Mouse (Mus musculus) embryonic facial prominence, embryonic 12.5 days (tissue): ENCODE measurements at regions not wholly inside any gene's neighbourhood (a gene's known extent, or its start where the extent isn't known, plus 50 kb on each side); places are given as distances from the start of the nearest gene placed in this dataset.

Source experiments
- ATAC-seq: fragments of 200-750 bp; cut with Nextera tagmentation; 2 replicates; pipeline ENCODE4 v1.8.0; 2017; ENCODE audit not compliant: insufficient number of reproducible peaks, insufficient read depth, low FRiP score, low TSS enrichment
- H3K27ac ChIP-seq: fragments of 300-500 bp; sonication (generic); 2 replicates; pipeline ENCODE4 v1.5.1; 2016; ENCODE audit warnings: mild to moderate bottlenecking
- H3K27me3 ChIP-seq: fragments of 300-500 bp; sonication (generic); 2 replicates; pipeline ENCODE4 v1.6.1; 2016; ENCODE audit warnings: mild to moderate bottlenecking, moderate library complexity
- H3K36me3 ChIP-seq: fragments of 300-500 bp; sonication (generic); 2 replicates; pipeline ENCODE4 v1.6.1; 2016; ENCODE audit warnings: mild to moderate bottlenecking
- H3K4me1 ChIP-seq: fragments of 300-500 bp; sonication (generic); 2 replicates; pipeline ENCODE4 v1.6.1; 2016
- H3K4me2 ChIP-seq: fragments of 300-500 bp; sonication (generic); replicated peaks from 2 replicates; pipeline ENCODE4 v1.6.1; 2016; ENCODE audit warnings: mild to moderate bottlenecking, moderate library complexity
- H3K4me3 ChIP-seq: fragments of 300-500 bp; sonication (generic); 2 replicates; pipeline ENCODE4 v1.5.1; 2016; ENCODE audit warnings: mild to moderate bottlenecking
- H3K9ac ChIP-seq: fragments of 300-500 bp; sonication (generic); 2 replicates; pipeline ENCODE4 v1.6.1; 2016; ENCODE audit warnings: mild to moderate bottlenecking, moderate library complexity
- H3K9me3 ChIP-seq: fragments of 300-500 bp; sonication (generic); 2 replicates; pipeline ENCODE4 v1.6.1; 2016; ENCODE audit warnings: mild to moderate bottlenecking, moderate library complexity
- WGBS: fragments of 180-500 bp; shearing (Covaris S2); methylation state at CpG from one replicate; pipeline ENCODE4 v1.1.7; 2016; 5-methylcytosine and 5-hydroxymethylcytosine counted together

DNA sequence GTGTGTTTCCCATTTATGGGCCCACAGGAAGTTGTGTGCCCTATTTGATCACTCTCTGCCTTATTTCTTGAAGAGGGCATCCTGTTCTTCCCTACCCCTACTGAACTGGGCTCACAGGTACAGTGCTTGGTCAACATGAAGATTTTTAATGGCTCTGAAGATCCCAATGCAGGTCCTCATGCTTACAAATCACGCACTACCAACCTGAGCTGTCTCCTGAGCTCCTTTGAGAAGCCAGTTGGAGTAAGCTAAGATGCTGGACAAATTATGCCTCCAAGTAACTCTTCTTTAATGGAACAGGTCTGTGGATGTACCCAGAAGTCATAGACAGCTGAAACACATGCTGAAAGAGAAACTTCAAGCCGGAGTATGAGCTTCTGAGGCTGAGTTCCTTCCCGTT is 2889.0 kb upstream of the Gm7489 start:
- no peak overlapping the region for H3K4me3 ChIP-seq
- ATAC-seq = no peak
- H3K27me3 ChIP-seq = no peaks in the 10 kb centered on the region
- H3K9me3 ChIP-seq = no peaks in the 10 kb centered on the region
- H3K36me3 ChIP-seq = no peaks in the 10 kb centered on the region
- H3K4me1 ChIP-seq = no peaks in the 10 kb centered on the region
- H3K27ac ChIP-seq = no peak overlapping the region
- H3K9ac ChIP-seq = no peak overlapping the region
- WGBS = 84% methylated on average over 3 of the region's 3 CpGs
- no peak overlapping the region for H3K4me2 ChIP-seq

DNA sequence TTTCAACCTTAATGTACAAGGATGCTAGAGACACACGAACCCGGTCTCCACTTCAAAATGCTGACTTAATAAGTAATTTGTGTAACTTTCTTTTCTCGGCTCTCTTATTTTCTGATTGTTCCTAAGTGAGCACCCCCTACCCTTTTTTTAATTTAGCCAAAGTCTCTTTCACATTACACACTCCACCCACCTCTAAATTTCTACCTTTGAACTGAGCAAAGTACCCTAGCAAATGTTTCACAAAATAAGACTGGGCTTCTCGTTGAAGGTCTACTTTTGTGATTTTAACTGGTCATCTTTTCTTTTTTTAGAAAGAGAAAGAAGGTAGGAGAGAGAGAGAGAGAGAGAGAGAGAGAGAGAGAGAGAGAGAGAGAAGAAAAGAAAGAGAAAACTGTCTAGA is 2888.4 kb upstream of the Gm7489 start:
- WGBS = 84% methylated on average over 4 of the region's 4 CpGs
- H3K4me2 ChIP-seq = no peak overlapping the region
- no peak overlapping the region for H3K27ac ChIP-seq
- no peaks in the 10 kb centered on the region for H3K4me1 ChIP-seq
- no peaks in the 10 kb centered on the region for H3K9me3 ChIP-seq
- ATAC-seq = no peak
- H3K9ac ChIP-seq = no peak overlapping the region
- H3K36me3 ChIP-seq = no peaks in the 10 kb centered on the region
- H3K27me3 ChIP-seq = no peaks in the 10 kb centered on the region
- H3K4me3 ChIP-seq = no peak overlapping the region

DNA sequence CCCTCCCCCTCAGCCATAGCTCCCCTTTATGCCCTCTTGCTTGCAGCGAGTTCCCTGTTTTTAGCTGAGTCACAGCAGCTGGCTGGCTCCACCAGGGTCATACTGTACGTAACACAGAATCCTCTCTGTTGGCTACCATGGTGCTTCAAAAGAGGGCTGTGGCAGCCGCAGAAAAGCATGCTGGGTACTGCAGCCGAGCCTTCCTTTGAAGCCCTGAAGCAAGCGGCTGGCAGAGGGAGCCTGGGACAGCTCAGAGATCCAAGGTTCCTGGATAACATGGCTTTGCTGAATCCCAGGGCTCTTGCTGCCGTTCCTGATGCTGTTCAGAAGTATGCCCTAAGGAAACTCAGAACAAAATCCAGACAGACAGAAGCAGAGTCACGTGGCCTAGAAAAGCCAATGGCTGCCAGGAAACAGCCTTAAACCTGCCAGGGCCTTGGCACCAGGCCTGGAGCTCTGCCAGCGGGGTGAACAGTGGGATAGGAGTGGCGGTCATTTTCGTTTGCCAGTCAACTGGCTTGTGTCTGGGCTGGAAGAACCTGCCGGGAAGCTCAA is 2887.4 kb upstream of the Gm7489 start:
- H3K36me3 ChIP-seq = no peaks in the 10 kb centered on the region
- ATAC-seq = no peak
- no peaks in the 10 kb centered on the region for H3K9me3 ChIP-seq
- WGBS = 60% methylated on average over 11 of the region's 11 CpGs
- H3K4me1 ChIP-seq = no peaks in the 10 kb centered on the region
- no peak overlapping the region for H3K4me2 ChIP-seq
- H3K27ac ChIP-seq = 0 out of 2 replicates have a peak overlapping the region, but pooled peaks have one; percentile 17
- H3K4me3 ChIP-seq = no peak overlapping the region
- H3K27me3 ChIP-seq = no peaks in the 10 kb centered on the region
- no peak overlapping the region for H3K9ac ChIP-seq

DNA sequence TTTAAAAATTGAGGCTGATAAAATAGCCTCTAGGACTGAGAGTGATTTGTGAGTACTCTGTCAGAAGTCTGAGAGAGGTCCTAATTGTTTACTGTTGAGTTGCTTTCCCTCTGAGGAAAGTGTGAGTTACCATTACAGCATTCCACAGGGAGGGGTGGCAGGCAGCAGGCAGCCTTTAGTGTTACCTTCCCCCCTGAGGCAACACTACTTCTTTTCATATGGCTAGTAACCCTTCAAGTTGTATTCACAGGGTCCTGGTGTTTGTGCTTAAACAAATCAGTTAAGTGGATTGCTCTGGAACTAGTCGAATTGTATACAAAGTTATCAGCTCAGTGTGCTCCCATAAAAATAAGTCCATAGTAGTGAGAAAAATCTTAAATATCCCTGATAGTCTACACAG is 2845.7 kb upstream of the Gm7489 start:
- Histone ChIP-seq H3K27ac (no peak overlapping the region), H3K9ac (no peak overlapping the region), H3K9me3 (no peaks in the 10 kb centered on the region), H3K4me1 (no peaks in the 10 kb centered on the region), H3K36me3 (no peaks in the 10 kb centered on the region), H3K27me3 (no peaks in the 10 kb centered on the region), H3K4me3 (no peak overlapping the region), H3K4me2 (no peak overlapping the region)
- WGBS = 4% methylated on average over 1 of the region's 1 CpGs
- ATAC-seq = no peak

DNA sequence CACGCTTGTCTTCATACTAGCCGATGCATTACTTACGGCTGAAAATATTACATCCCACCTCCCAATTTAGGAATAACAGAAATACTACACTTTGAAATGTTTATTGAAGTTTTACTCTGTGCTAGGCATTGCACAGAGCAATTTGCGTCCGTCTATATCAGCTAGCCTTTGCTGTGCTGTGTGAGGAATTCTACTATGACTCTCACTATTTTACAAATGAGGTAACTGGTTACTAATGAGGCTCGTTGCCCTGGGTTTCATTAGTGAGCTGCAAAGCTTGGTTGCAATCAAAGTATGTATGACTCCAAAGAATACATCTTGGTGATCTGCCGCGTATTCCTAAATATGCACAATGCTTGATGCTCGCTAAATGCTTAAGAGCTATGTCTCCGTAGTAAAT is 2814.2 kb upstream of the Gm7489 start:
- H3K27me3 ChIP-seq = no peaks in the 10 kb centered on the region
- no peaks in the 10 kb centered on the region for H3K9me3 ChIP-seq
- WGBS = 63% methylated on average over 10 of the region's 10 CpGs
- no peaks in the 10 kb centered on the region for H3K36me3 ChIP-seq
- no peak for ATAC-seq
- 0 out of 2 replicates have a peak, but pooled peaks cover 10% of the 10 kb centered on the region for H3K4me1 ChIP-seq
- no peak overlapping the region for H3K4me3 ChIP-seq
- H3K9ac ChIP-seq = no peak overlapping the region
- H3K4me2 ChIP-seq = no peak overlapping the region
- no peak overlapping the region for H3K27ac ChIP-seq

DNA sequence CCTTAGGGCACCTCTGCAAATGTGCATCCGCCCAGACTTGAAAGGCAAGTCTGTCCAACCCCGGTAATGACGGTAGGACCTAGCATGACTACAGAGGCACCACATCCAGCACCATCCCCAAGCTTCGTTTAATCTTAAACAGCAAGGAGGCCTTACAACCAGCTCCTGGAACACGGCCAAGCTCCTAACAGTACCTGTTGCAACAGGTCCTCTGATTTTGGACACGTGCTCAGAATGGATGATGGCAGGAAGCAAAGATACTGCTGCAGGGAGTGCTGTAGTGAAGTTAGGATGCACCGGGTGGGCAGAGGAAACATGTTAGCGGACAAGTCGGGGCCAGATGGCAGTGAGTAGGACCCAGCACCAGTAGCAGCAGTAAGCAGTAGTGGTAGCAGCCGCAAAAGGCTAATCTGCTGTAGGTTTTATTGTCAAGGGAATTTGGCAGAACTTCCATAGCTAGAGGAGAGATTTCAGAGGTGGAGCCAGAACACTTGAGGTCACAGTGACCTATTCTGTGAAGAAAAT is 2813.5 kb upstream of the Gm7489 start:
- Histone ChIP-seq H3K4me2 (no peak overlapping the region), H3K27ac (no peak overlapping the region), H3K36me3 (no peaks in the 10 kb centered on the region), H3K9ac (no peak overlapping the region), H3K4me1 (0 out of 2 replicates have a peak, but pooled peaks cover 10% of the 10 kb centered on the region), H3K4me3 (no peak overlapping the region), H3K27me3 (no peaks in the 10 kb centered on the region), H3K9me3 (no peaks in the 10 kb centered on the region)
- ATAC-seq = 0 out of 2 replicates have a peak, but pooled peaks have one; percentile 41
- 69% methylated on average over 10 of the region's 10 CpGs for WGBS

DNA sequence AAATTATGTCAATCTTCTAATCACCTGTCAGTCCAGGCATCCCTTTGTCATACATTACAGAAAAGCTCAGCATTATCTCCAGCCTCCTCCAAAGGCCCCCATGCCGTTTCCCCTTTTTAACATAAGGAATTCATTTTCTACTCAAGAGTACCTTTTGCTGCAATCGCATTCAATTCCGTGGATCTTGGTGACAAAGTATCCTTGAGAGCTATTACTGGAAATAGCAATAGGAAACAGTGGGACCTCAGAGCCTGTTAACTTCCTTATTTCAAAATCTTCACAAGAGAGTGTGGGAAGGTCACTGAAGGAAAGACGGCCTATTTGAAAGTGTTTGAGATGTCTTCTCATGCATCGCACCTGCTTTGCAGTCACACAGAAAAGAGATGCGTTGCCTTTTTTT is 2811.0 kb upstream of the Gm7489 start:
- ATAC-seq = no peak
- H3K9ac ChIP-seq = no peak overlapping the region
- 64% methylated on average over 6 of the region's 6 CpGs for WGBS
- H3K27ac ChIP-seq = no peak overlapping the region
- H3K36me3 ChIP-seq = no peaks in the 10 kb centered on the region
- H3K9me3 ChIP-seq = no peaks in the 10 kb centered on the region
- H3K4me3 ChIP-seq = no peak overlapping the region
- H3K27me3 ChIP-seq = no peaks in the 10 kb centered on the region
- 0 out of 2 replicates have a peak, but pooled peaks cover 10% of the 10 kb centered on the region for H3K4me1 ChIP-seq
- no peak overlapping the region for H3K4me2 ChIP-seq

DNA sequence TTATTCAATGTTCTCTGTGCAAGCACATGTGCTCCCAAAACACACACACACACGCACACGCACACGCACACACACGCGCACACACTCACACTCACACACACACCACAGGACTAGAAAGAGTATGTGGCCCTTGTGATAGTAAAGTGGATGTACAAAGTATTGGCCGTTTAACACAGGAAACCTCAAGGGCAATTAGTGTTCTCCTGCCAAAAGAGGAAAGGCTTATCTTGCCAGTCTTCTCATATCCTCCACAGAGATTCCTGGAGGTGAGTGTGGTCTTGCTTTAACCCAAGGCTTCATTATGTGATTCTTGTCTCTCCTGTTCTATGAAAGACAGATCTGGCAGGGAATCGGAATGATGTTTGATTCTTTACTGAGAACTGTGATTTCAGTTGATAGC is 2810.5 kb upstream of the Gm7489 start:
- Histone ChIP-seq H3K4me1 (0 out of 2 replicates have a peak, but pooled peaks cover 10% of the 10 kb centered on the region), H3K4me2 (no peak overlapping the region), H3K27me3 (no peaks in the 10 kb centered on the region), H3K27ac (no peak overlapping the region), H3K9ac (no peak overlapping the region), H3K36me3 (no peaks in the 10 kb centered on the region), H3K9me3 (no peaks in the 10 kb centered on the region), H3K4me3 (no peak overlapping the region)
- 85% methylated on average over 7 of the region's 7 CpGs for WGBS
- no peak for ATAC-seq

DNA sequence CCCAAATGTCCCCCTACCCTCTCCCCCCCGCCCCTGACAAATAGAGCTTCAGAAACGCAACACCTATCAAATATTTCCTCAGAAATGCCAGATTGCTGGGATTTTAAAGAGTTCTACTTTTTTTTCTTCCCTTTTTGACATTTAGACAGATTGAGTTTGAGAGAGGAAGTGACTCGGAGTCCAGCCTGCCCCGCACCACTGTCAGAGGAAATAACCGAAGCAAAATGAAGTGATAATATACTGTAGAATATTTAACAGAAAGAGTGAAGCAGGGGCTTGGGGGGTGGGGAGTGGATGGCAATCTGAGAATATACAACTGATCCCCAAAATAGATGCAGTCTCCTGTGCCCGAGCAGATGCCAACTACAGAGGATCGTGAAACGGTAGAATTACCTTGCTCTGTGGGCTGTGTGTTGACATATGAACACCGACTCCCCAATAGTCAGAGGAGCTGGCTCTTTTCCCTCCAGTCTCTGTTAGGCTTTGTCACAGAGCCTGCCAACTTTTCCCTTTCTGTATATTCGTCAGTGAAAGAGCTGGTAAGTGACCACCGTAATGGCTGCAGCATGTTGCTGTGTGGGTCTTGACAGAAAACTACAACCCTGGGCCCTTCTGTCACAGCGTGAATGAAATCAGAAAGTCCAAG is 2800.9 kb upstream of the Gm7489 start:
- Histone ChIP-seq H3K36me3 (no peaks in the 10 kb centered on the region), H3K4me3 (no peak overlapping the region), H3K9ac (no peak overlapping the region), H3K4me1 (no peaks in the 10 kb centered on the region), H3K9me3 (no peaks in the 10 kb centered on the region), H3K4me2 (no peak overlapping the region), H3K27me3 (no peaks in the 10 kb centered on the region), H3K27ac (no peak overlapping the region)
- ATAC-seq = no peak
- 72% methylated on average over 12 of the region's 12 CpGs for WGBS

DNA sequence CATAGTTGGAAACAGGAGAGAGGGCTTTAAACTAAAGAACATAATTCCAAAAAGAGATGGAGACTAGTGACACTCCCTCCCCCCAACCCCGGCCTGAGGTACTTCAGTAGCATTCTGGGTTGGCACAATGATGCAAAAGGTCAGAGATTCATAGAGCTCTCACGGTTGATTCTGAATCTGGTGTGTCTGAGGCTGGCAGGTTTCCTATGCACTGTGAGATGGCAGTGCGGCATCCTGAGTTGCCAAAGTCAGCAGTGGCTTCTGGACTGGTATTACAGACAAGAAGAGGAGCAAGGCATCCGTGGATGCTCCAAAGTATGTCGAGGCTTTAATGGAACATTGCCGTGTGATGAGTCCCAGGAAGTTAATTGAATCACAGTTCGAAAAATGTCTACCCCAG is 2791.8 kb upstream of the Gm7489 start:
- H3K27me3 ChIP-seq = no peaks in the 10 kb centered on the region
- H3K36me3 ChIP-seq = no peaks in the 10 kb centered on the region
- no peak for ATAC-seq
- no peak overlapping the region for H3K27ac ChIP-seq
- H3K4me1 ChIP-seq = peaks cover 4% of the 10 kb centered on the region; the same call in 1 of the 2 replicates
- WGBS = 85% methylated on average over 7 of the region's 7 CpGs
- no peak overlapping the region for H3K9ac ChIP-seq
- no peaks in the 10 kb centered on the region for H3K9me3 ChIP-seq
- H3K4me3 ChIP-seq = no peak overlapping the region
- H3K4me2 ChIP-seq = no peak overlapping the region

DNA sequence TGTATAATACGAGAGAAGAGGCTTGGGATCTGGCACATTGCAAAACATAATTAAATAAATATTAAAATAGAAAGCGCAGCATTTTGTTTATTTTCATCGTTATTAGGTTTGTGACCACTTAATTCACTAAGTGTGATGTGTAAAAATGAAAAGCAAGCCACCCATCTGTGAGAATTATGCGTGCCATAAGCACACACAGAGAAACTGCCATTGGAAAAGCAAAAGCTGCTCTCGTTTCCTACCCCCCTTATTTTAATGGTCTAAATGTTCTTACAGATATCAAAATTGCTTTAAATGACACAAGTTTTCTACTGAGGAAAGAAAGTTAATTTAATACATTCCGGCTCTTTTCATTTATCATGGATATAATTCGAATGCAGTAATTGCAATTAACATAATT is 2780.8 kb upstream of the Gm7489 start:
- H3K27me3 ChIP-seq = no peaks in the 10 kb centered on the region
- H3K4me3 ChIP-seq = 0 out of 2 replicates have a peak overlapping the region, but pooled peaks have one; percentile 12
- no peak overlapping the region for H3K9ac ChIP-seq
- H3K4me1 ChIP-seq = no peaks in the 10 kb centered on the region
- ATAC-seq = no peak
- WGBS = 69% methylated on average over 7 of the region's 7 CpGs
- no peaks in the 10 kb centered on the region for H3K9me3 ChIP-seq
- no peak overlapping the region for H3K27ac ChIP-seq
- peak overlapping the region; percentile 39 for H3K4me2 ChIP-seq
- no peaks in the 10 kb centered on the region for H3K36me3 ChIP-seq

DNA sequence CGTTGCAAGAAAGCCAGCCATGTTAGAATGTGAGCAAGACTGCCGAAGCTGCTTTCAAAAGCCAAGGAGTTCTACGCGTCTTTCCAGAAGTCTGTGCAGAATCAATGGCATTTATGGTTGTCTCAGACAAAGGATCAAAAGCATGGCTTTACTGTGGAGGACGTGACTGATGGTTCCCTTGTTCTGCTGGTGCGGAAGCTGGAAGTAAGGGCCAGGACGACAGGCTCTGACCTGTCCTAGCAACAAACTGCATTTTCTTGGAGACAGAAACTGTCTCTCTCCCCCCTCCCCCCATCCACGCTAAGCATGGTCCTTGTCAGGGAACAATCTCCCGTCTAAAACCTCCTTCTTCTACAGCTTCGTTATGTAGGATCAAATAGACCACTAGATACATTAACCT is 2780.3 kb upstream of the Gm7489 start:
- 18% methylated on average over 10 of the region's 10 CpGs for WGBS

More for the DNA sequence above, 2780.3 kb upstream of the Gm7489 start:
- Histone ChIP-seq H3K27ac (no peak overlapping the region), H3K9ac (no peak overlapping the region), H3K9me3 (no peaks in the 10 kb centered on the region), H3K4me1 (no peaks in the 10 kb centered on the region), H3K4me2 (peak overlapping the region; percentile 39), H3K27me3 (no peaks in the 10 kb centered on the region), H3K36me3 (no peaks in the 10 kb centered on the region), H3K4me3 (peak overlapping the region; percentile 12; the same call in 1 of the 2 replicates)
- no peak for ATAC-seq
